Mouse (Mus musculus): ENCODE data around the gene Gucd1. TPM values are rescaled to one million over a fixed set of nuclear protein-coding genes. Genes with fewer than 3 reads are reported as not detected.

Gene Gucd1
- polyA plus RNA-seq, 1 experiment from 2014 or later = 24.0 TPM

DNA sequence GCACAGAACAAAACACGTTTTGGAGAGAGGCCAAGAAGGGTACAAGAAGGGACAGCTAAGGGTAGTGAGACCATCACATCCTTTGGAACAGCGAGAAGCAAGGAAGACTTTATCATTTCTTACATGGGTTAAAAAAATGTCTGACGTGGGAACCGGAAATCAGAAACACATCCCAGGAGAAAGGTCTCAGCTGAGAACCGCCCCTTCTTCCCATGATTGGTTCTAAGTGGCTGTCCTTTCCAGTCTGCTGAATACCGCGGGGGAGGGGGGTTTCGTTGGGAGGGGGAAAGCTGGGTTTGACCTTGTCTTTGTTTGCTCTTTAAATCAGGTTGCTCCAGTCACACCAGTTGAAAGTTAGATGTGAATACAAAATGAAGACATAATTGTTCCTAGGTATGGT is 72.7 kb downstream of the Gucd1 start:
- ATAC-seq (ENCODE audit: insufficient number of reproducible peaks, insufficient read depth, low FRiP score, low TSS enrichment, low read depth) = no peak
- no peaks in the 10 kb centered on the region for H3K9me3 ChIP-seq
- H3K4me2 ChIP-seq = no peak overlapping the region
- H3K9ac ChIP-seq (replicated peaks) = no peak overlapping the region
- H3K27ac ChIP-seq = no peak overlapping the region
- no peak overlapping the region for H3K4me3 ChIP-seq (replicated peaks)
- peaks cover 13% of the 10 kb centered on the region for H3K4me1 ChIP-seq (replicated peaks)
- H3K27me3 ChIP-seq = no peaks in the 10 kb centered on the region
- no peaks in the 10 kb centered on the region for H3K36me3 ChIP-seq
- WGBS = 63% methylated on average over 8 of the region's 8 CpGs

DNA sequence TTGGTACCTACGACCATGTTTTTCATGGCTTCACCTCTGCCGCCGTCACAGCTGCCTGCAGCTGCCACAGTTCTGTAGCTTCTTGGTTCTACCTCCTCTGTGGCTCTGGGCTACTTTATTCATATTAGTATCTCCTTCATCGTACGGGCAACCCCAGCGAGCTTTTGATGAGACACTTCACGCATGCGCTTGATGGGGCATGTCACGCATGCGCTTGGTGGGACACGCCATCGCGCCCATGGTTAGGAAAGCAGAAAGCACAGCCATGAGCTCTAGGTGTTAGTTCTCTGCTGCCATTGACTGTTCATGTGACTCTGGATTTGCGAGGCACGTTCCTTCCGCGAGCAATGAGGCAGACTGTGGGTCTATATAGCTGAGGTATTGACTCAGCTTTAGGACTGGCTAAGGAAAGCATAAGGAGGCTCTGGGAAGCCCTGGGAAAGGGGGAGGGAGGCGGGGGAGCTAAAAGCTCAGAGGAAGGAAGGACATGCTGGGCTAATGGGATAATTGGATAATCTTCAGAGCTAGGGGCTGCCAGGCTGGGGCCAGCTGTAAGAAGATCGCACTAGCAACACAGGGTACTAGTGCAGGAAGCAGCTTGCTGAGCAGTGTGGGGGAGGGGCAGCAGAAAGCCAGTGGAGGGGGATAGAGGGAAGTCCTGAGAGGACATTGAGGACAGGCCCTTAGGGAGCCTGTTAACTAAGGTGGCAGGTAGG is 73.5 kb downstream of the Gucd1 start:
- 0 out of 2 replicates have a peak, but pooled peaks have one; percentile 33 for ATAC-seq (ENCODE audit: insufficient number of reproducible peaks, insufficient read depth, low FRiP score, low TSS enrichment, low read depth)

GRCm38 (mm10) chr10:75443017-75443416 is 74.8 kb downstream of the Gucd1 start:
- Histone ChIP-seq H3K9me3 (no peaks in the 10 kb centered on the region), H3K4me2 (no peak overlapping the region), H3K9ac (replicated peaks) (no peak overlapping the region), H3K27me3 (no peaks in the 10 kb centered on the region), H3K4me1 (replicated peaks) (peaks cover 9% of the 10 kb centered on the region), H3K4me3 (replicated peaks) (no peak overlapping the region), H3K36me3 (no peaks in the 10 kb centered on the region), H3K27ac (no peak overlapping the region)
- 80% methylated on average over 4 of the region's 4 CpGs for WGBS
- ATAC-seq (ENCODE audit: insufficient number of reproducible peaks, insufficient read depth, low FRiP score, low TSS enrichment, low read depth) = no peak

More for the DNA sequence above, 73.5 kb downstream of the Gucd1 start:
- WGBS = 73% methylated on average over 19 of the region's 19 CpGs
- no peak overlapping the region for H3K27ac ChIP-seq
- H3K4me2 ChIP-seq = no peak overlapping the region
- H3K9me3 ChIP-seq = no peaks in the 10 kb centered on the region
- no peak overlapping the region for H3K4me3 ChIP-seq (replicated peaks)
- peaks cover 9% of the 10 kb centered on the region for H3K4me1 ChIP-seq (replicated peaks)
- no peak overlapping the region for H3K9ac ChIP-seq (replicated peaks)
- H3K27me3 ChIP-seq = no peaks in the 10 kb centered on the region
- H3K36me3 ChIP-seq = no peaks in the 10 kb centered on the region

- no peak overlapping the region for H3K4me3 ChIP-seq (replicated peaks)
- H3K27me3 ChIP-seq = no peaks in the 10 kb centered on the region
- H3K27ac ChIP-seq = no peak overlapping the region
- H3K4me2 ChIP-seq = no peak overlapping the region
- no peak for ATAC-seq (ENCODE audit: insufficient number of reproducible peaks, insufficient read depth, low FRiP score, low TSS enrichment, low read depth)
- WGBS = 76% methylated on average over 4 of the region's 4 CpGs
- H3K9ac ChIP-seq (replicated peaks) = no peak overlapping the region
- H3K9me3 ChIP-seq = no peaks in the 10 kb centered on the region
- H3K4me1 ChIP-seq (replicated peaks) = peaks cover 9% of the 10 kb centered on the region
- no peaks in the 10 kb centered on the region for H3K36me3 ChIP-seq
Measured at GRCm38 (mm10) chr10:75441800-75442199, 76.0 kb downstream of the Gucd1 start.

DNA sequence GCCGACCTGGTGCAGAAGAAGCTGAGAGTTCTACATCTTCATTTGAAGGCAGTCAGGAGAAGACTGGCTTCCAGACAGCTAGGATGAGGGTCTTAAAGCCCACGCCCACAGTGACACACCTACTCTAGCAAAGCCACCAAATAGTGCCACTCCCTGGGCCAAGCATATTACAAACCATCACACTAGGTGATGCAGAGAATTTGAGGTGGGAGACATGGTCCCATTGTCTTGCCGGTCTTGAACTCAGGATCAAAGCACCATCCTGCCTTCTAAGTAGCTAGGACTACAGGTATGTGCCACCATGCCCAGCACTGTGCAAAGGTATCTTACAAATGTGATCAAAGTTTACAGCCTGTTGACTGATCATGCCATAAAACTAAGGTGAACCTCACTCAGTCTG is 77.0 kb downstream of the Gucd1 start:
- no peaks in the 10 kb centered on the region for H3K9me3 ChIP-seq
- no peak overlapping the region for H3K9ac ChIP-seq (replicated peaks)
- H3K4me3 ChIP-seq (replicated peaks) = no peak overlapping the region
- H3K27me3 ChIP-seq = no peaks in the 10 kb centered on the region
- ATAC-seq (ENCODE audit: insufficient number of reproducible peaks, insufficient read depth, low FRiP score, low TSS enrichment, low read depth) = no peak
- H3K4me2 ChIP-seq = no peak overlapping the region
- 88% methylated on average over 3 of the region's 3 CpGs for WGBS
- H3K4me1 ChIP-seq (replicated peaks) = peaks cover 9% of the 10 kb centered on the region
- H3K36me3 ChIP-seq = no peaks in the 10 kb centered on the region
- no peak overlapping the region for H3K27ac ChIP-seq

GRCm38 (mm10) chr10:75439211-75439811 is 78.5 kb downstream of the Gucd1 start:
- no peaks in the 10 kb centered on the region for H3K27me3 ChIP-seq
- no peak overlapping the region for H3K27ac ChIP-seq
- H3K9ac ChIP-seq (replicated peaks) = no peak overlapping the region
- H3K9me3 ChIP-seq = no peaks in the 10 kb centered on the region
- ATAC-seq (ENCODE audit: insufficient number of reproducible peaks, insufficient read depth, low FRiP score, low TSS enrichment, low read depth) = no peak
- no peak overlapping the region for H3K4me3 ChIP-seq (replicated peaks)
- peaks cover 3% of the 10 kb centered on the region; the same call in 1 of the 2 replicates for H3K4me1 ChIP-seq (replicated peaks)
- no peak overlapping the region for H3K4me2 ChIP-seq
- WGBS = 58% methylated on average over 7 of the region's 7 CpGs
- no peaks in the 10 kb centered on the region for H3K36me3 ChIP-seq

GRCm38 (mm10) chr10:75438132-75438810 is 79.5 kb downstream of the Gucd1 start:
- Histone ChIP-seq H3K9me3 (no peaks in the 10 kb centered on the region), H3K4me1 (replicated peaks) (no peaks in the 10 kb centered on the region), H3K27me3 (no peaks in the 10 kb centered on the region), H3K36me3 (no peaks in the 10 kb centered on the region), H3K9ac (replicated peaks) (no peak overlapping the region), H3K27ac (no peak overlapping the region), H3K4me2 (no peak overlapping the region), H3K4me3 (replicated peaks) (no peak overlapping the region)
- no peak for ATAC-seq (ENCODE audit: insufficient number of reproducible peaks, insufficient read depth, low FRiP score, low TSS enrichment, low read depth)
- WGBS = 83% methylated on average over 13 of the region's 13 CpGs

DNA sequence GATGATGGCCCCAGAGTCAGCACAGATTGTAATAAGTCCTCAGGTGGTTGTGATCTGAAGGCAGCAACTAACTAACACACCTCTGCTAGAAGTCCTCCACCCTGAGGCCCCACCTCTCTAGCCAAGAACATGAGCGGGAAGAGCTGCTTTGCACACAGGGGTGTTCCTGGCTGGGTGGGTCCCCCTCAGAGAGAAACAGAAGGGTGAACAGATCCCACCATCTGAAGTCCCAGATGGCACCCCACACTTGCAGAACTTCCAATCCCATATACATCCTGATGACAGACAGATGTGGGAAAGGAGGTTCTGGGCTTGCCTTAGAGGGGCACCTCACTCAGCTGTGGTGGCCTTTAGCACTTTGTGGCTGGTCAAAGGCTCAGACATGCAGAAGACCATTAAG is 80.5 kb downstream of the Gucd1 start:
- H3K36me3 ChIP-seq = no peaks in the 10 kb centered on the region
- H3K4me1 ChIP-seq (replicated peaks) = no peaks in the 10 kb centered on the region
- H3K27ac ChIP-seq = no peak overlapping the region
- 94% methylated on average over 1 of the region's 1 CpGs for WGBS
- no peak for ATAC-seq (ENCODE audit: insufficient number of reproducible peaks, insufficient read depth, low FRiP score, low TSS enrichment, low read depth)
- no peaks in the 10 kb centered on the region for H3K9me3 ChIP-seq
- no peak overlapping the region for H3K4me3 ChIP-seq (replicated peaks)
- no peaks in the 10 kb centered on the region for H3K27me3 ChIP-seq
- H3K4me2 ChIP-seq = no peak overlapping the region
- no peak overlapping the region for H3K9ac ChIP-seq (replicated peaks)

- Histone ChIP-seq H3K27me3 (no peaks in the 10 kb centered on the region), H3K4me2 (no peak overlapping the region), H3K27ac (no peak overlapping the region), H3K4me3 (replicated peaks) (no peak overlapping the region), H3K36me3 (no peaks in the 10 kb centered on the region), H3K9me3 (no peaks in the 10 kb centered on the region), H3K9ac (replicated peaks) (no peak overlapping the region), H3K4me1 (replicated peaks) (no peaks in the 10 kb centered on the region)
- 23% methylated on average over 3 of the region's 3 CpGs for WGBS
- ATAC-seq (ENCODE audit: insufficient number of reproducible peaks, insufficient read depth, low FRiP score, low TSS enrichment, low read depth) = 0 out of 2 replicates have a peak, but pooled peaks have one; percentile 37
Measured at GRCm38 (mm10) chr10:75436604-75437217, 81.1 kb downstream of the Gucd1 start.

GRCm38 (mm10) chr10:75430633-75431032 is 87.1 kb downstream of the Gucd1 start:
- no peaks in the 10 kb centered on the region for H3K36me3 ChIP-seq
- no peak overlapping the region for H3K9ac ChIP-seq (replicated peaks)
- no peak overlapping the region for H3K4me3 ChIP-seq (replicated peaks)
- no peak overlapping the region for H3K4me2 ChIP-seq
- no peak for ATAC-seq (ENCODE audit: insufficient number of reproducible peaks, insufficient read depth, low FRiP score, low TSS enrichment, low read depth)
- no peaks in the 10 kb centered on the region; the same call in 1 of the 2 replicates for H3K27me3 ChIP-seq
- no peak overlapping the region for H3K27ac ChIP-seq
- 0 out of 2 replicates have a peak, but pooled peaks cover 5% of the 10 kb centered on the region for H3K9me3 ChIP-seq
- 90% methylated on average over 6 of the region's 6 CpGs for WGBS
- no peaks in the 10 kb centered on the region for H3K4me1 ChIP-seq (replicated peaks)

DNA sequence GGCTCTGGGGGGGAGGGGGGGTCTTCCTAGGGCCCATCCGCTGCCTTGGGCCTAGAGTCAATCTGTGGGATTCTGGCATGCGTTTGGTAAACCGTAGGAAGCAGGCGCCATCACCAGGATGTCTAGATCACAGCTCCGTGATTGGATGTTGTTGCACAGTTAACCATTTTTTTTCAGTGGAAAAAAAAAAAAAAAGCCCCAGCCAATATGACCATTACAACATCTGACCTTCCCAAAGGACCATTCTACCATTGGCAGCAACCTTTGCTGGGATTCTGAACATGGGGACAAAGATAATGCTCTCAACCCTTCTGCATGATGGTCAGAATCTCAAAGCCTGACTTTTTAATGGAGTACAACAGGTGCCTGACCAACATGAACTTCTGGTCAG is 87.6 kb downstream of the Gucd1 start:
- WGBS = 91% methylated on average over 5 of the region's 5 CpGs
- Histone ChIP-seq H3K4me2 (no peak overlapping the region), H3K9me3 (0 out of 2 replicates have a peak, but pooled peaks cover 5% of the 10 kb centered on the region), H3K27me3 (no peaks in the 10 kb centered on the region; the same call in 1 of the 2 replicates), H3K36me3 (no peaks in the 10 kb centered on the region), H3K27ac (no peak overlapping the region), H3K9ac (replicated peaks) (no peak overlapping the region), H3K4me3 (replicated peaks) (no peak overlapping the region), H3K4me1 (replicated peaks) (no peaks in the 10 kb centered on the region)
- ATAC-seq (ENCODE audit: insufficient number of reproducible peaks, insufficient read depth, low FRiP score, low TSS enrichment, low read depth) = no peak

Measured in limb, embryonic 12.5 days (tissue).